Comparison of ENCODE assay signal across 8 mouse cellular contexts in genomic region chr5:77807726-77808125, GRCm38 (mm10).
DNase-seq lines count a peak whose midpoint lies in the region; ATAC-seq and TF ChIP-seq lines count a peak whose summit lies in the region.

No protein-coding gene starts in this region.

- 27% methylated on average over 3 of the region's 3 CpGs for WGBS in liver, adult 2 months
- 26% methylated on average over 3 of the region's 3 CpGs for WGBS in liver, embryonic 12.5 days (ENCODE audit: insufficient replicate concordance)
- 41% methylated on average over 3 of the region's 3 CpGs for WGBS in embryonic facial prominence, embryonic 11.5 days

- H3K4me1 ChIP-seq in liver, adult 2 months (ENCODE audit: control insufficient read depth, insufficient read depth, low read length): no peaks in the 10 kb centered on the region
- no peaks in the 10 kb centered on the region for H3K4me1 ChIP-seq in liver, embryonic 12.5 days
- peaks cover 4% of the 10 kb centered on the region for H3K4me1 ChIP-seq in embryonic facial prominence, embryonic 11.5 days (ENCODE audit: control insufficient read depth, insufficient read depth, low read length)

- H3K27ac ChIP-seq in liver, adult 2 months (replicated peaks; ENCODE audit: insufficient read depth, low read depth, low read length): no peak overlapping the region
- no peak overlapping the region for H3K27ac ChIP-seq in liver, embryonic 12.5 days
- no peak overlapping the region for H3K27ac ChIP-seq in embryonic facial prominence, embryonic 11.5 days (replicated peaks; ENCODE audit: low read depth, low read length)

- no peaks in the 10 kb centered on the region for H3K9me3 ChIP-seq in liver, embryonic 12.5 days (replicated peaks)
- H3K9me3 ChIP-seq in embryonic facial prominence, embryonic 11.5 days (replicated peaks; ENCODE audit: control insufficient read depth, low read length): no peaks in the 10 kb centered on the region

- peak; percentile 36 for DNase-seq in liver, adult 2 months (ENCODE audit: extremely low read depth, low read depth, low spot score)
- DNase-seq in adrenal gland, postnatal 10 days: peak; percentile 72
- peak; percentile 89 for DNase-seq in embryonic facial prominence, embryonic 11.5 days (ENCODE audit: low spot score)
- DNase-seq in kidney, adult 8-10 months: peak; percentile 33 to 65
- DNase-seq in left cerebral cortex, postnatal 4 days: peak; percentile 85
- peak; percentile 88 for DNase-seq in retina, postnatal 1 day

- no peak for ATAC-seq in liver, embryonic 12.5 days
- no peak for ATAC-seq in embryonic facial prominence, embryonic 11.5 days (replicated peaks; ENCODE audit: insufficient number of reproducible peaks, low FRiP score, low TSS enrichment, low read depth)
- no peak for ATAC-seq in megakaryocyte-erythroid progenitor cell, adult 5-6 weeks (replicated peaks; ENCODE audit: low FRiP score, low TSS enrichment, poor library complexity, severe bottlenecking)

- no peaks in the 10 kb centered on the region for H3K36me3 ChIP-seq in liver, adult 2 months (ENCODE audit: control insufficient read depth, insufficient read depth, low read length)
- no peaks in the 10 kb centered on the region for H3K36me3 ChIP-seq in liver, embryonic 12.5 days
- no peaks in the 10 kb centered on the region for H3K36me3 ChIP-seq in embryonic facial prominence, embryonic 11.5 days (replicated peaks; ENCODE audit: control insufficient read depth, insufficient read depth, low read depth, low read length)

- H3K27me3 ChIP-seq in liver, adult 2 months (ENCODE audit: control insufficient read depth, insufficient read depth, low read length): no peaks in the 10 kb centered on the region
- no peaks in the 10 kb centered on the region for H3K27me3 ChIP-seq in liver, embryonic 12.5 days (replicated peaks)
- H3K27me3 ChIP-seq in embryonic facial prominence, embryonic 11.5 days (ENCODE audit: control insufficient read depth, insufficient read depth, low read length): no peaks in the 10 kb centered on the region

- peak; percentile 19; the same call in 1 of the 2 replicates for TF ChIP-seq CTCF in liver, adult 2 months (IDR thresholded peaks at IDR 0.05; ENCODE audit: low read depth, low read length)

- no peak overlapping the region for H3K9ac ChIP-seq in liver, adult 2 months (ENCODE audit: low read depth, low read length)
- no peak overlapping the region for H3K9ac ChIP-seq in liver, embryonic 12.5 days
- H3K9ac ChIP-seq in embryonic facial prominence, embryonic 11.5 days (replicated peaks; ENCODE audit: low read length): no peak overlapping the region

- no peaks in the 10 kb centered on the region for H3K79me2 ChIP-seq in liver, adult 2 months (ENCODE audit: control insufficient read depth, insufficient read depth, low read length)

- no peak overlapping the region for H3K4me2 ChIP-seq in liver, embryonic 12.5 days
- H3K4me2 ChIP-seq in embryonic facial prominence, embryonic 11.5 days (ENCODE audit: low read depth, low read length): no peak overlapping the region

- no peak for TF ChIP-seq POLR2A in liver, adult 2 months (IDR thresholded peaks at IDR 0.05; ENCODE audit: extremely low read depth, insufficient read depth, low read length)

- H3K4me3 ChIP-seq in liver, adult 2 months (ENCODE audit: insufficient read depth, low read depth, low read length): no peak overlapping the region
- H3K4me3 ChIP-seq in liver, embryonic 12.5 days: no peak overlapping the region
- no peak overlapping the region for H3K4me3 ChIP-seq in embryonic facial prominence, embryonic 11.5 days (ENCODE audit: low read depth, low read length)

- intact Hi-C loops in left cerebral cortex, postnatal 4 days (cut with DNase I): no loop called here

Comparison
In these comparisons a context has a peak if more than half of its experiments do, and no peak if none do; other contexts are left out.
1. DNase-seq: peak in every context shown above with its lines; median percentile 89 in embryonic facial prominence, embryonic 11.5 days; 88 in retina, postnatal 1 day; 85 in left cerebral cortex, postnatal 4 days; 72 in adrenal gland, postnatal 10 days; 49 in kidney, adult 8-10 months; 36 in liver, adult 2 months.